Mouse (Mus musculus) bone marrow, adult 2 months (tissue): ENCODE measurements around the gene Klk1.
A peak's percentile ranks its signal among the peaks of the same experiment; 100 is the strongest.

Experiments used
- CTCF ChIP-seq: fragments of 200-500 bp; IDR thresholded peaks from 2 replicates; pipeline ENCODE4 v1.5.1; 2011; ENCODE audit warnings: low read length, control low read depth; ENCODE audit not compliant: control insufficient read depth, insufficient read depth
- POLR2A ChIP-seq: fragments of 200-500 bp; IDR thresholded peaks from 2 replicates; pipeline ENCODE4 v1.6.1; 2011; ENCODE audit warnings: low read depth, mild to moderate bottlenecking, control low read depth, low read length, borderline replicate concordance; ENCODE audit not compliant: control insufficient read depth

DNA sequence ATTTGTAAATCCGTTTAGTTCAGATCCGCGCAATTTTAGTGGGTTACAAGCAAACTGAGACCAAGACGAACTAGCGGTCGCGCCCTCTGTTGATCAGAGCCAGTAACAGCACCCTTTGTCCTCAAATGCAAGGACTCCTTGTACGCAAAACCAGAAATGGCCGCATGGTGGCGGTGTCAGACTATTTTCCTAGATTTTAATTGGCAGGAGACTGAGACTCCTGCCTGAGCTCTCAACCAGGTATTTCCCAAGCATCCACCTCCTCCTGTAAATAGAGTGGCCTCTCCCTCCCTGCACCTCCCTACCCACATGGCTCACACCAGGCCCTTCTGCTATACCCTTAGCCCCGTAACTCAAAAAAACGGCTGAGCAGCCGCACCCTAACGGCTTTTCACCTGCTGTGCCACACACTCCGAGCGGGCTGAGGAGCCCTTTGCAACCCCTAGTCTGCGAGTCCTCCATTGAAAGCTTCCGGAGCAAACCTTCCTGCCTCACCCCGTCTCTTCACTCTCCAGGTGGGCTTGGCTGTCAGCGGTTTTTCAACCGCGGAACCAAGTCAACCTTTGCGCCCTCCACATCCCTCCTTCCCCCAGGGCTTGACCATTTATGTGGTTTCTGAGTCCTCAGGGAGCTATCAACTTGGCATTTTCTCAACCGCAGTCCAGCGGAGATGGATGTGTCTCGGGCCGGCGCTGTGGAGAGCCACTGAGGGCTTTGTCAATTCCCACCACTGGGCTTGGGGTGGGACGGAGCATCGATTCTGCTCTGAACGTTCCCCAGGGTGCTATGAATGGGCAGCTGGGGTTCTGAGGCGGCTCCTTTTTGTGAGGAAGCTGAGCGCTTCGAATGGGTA, 37.9 kb downstream of the Klk1 start:
- peak; percentile 90 for TF ChIP-seq CTCF
- no peak for TF ChIP-seq POLR2A
